Mouse (Mus musculus): Measurements from ENCODE around the gene Med19.

DNA sequence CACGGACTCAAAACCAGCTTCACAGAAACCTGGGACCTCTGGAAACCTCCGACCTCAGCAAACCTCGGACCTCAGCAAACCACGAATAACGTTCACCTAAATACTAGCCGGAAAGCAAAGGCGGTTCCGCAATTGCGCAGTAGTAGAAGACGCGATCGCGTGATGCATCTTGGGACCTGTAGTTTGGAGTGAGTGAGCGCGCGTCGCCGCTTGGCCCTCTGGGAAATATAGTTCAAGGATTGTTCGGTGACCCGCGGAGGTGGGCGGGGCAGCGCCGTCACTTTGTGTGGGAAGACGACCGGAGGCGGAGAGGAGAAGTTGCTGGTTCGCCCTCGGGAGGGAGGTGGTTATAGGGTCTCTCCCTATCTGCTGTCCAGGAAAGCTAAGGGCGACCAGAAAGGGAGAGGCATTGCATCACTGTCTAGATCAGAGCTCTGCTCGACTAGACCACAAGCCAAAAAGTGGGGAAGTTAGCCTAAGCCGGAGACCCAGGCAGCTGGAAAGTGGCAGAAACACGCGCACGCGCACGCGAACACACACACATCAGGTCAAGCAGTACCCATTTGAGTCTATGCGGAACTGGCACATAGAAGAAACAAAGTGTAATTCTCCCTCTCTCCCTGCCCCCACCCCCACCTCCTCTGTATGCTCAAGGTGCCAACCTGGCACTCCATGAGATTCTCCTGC, 49.1 kb downstream of the Med19 start, which contains the start of gene Clp1:
- TF ChIP-seq CTCF (IDR thresholded peaks at IDR 0.05; ENCODE audit: low read depth, low read length) (no peak), POLR2A (IDR thresholded peaks at IDR 0.05; ENCODE audit: borderline replicate concordance, low read depth, low read length) (no peak; the same call in 1 of the 2 replicates)
